Mouse (Mus musculus) heart, adult 18-20 months (tissue): ENCODE measurements at regions not wholly inside any gene's neighbourhood (a gene's known extent, or its start where the extent isn't known, plus 50 kb on each side); places are given as distances from the start of the nearest gene placed in this dataset.

Experiments
- DNase-seq, 2 experiments: peaks; one replicate each; pipeline ENCODE4 v3.0.0; 2021 to 2022; ENCODE audit warnings: mixed read lengths in 1 of 2

DNA sequence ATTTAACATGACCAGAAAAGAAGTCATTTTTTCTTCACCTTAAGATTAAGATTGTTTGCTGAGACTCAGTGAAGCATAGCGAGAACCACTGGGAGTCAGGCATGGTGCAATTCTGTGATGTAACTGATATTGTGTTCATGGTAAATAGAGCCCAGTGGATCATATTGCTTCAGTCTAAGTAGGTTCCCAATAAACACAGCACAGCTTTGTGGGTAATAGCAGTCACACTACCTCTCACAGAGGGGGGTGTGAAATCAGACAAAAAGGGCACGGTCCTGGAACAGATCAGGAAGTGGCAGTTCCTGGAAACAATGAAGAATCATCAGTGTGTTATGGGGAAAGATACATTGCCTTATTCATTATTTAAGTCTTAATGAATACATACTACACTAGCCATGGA is 84.1 kb upstream of the Nampt start:
- DNase-seq: no peak

DNA sequence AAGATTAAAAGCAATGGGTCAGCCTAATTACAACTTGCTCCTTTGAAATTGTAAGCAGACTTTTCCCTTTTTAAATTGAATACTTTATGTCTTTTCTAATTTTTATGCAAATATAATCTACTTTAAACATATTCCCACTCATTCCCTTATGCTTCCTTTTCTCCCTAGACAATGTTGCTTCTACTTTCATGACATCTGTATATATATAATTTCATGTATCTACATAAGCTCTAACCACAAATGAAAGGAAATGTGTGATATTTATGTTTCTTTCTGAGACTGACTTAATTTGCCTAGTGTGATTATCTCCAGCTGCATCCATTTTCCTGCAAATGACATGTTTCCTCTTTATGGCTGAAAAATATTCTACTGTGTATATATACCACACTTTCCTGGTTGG is 77.9 kb upstream of the Nampt start:
- DNase-seq: no peak

GRCm38 (mm10) chr12:32757441-32758119 is 61.8 kb upstream of the Nampt start:
- DNase-seq: peak; percentile 16 to 27

DNA sequence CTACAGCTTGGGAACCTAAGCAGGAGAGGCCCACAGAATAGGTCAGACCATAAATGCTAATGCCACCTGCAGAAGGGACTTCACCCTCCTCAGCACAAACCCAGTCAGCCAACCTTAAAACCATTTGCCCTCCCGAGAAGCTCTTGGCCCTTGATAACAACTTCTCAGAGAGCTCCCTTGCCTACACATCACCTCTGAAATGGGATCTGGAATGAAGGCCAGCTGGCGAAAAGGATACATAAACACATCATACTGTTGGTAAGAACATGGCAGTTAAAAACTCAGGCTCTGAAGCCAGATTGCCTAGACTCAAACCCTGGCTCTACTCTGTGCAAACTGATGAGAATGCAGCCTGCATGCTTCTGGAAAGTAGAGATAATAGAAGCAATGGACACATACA is 61.2 kb upstream of the Nampt start:
- no peak for DNase-seq

DNA sequence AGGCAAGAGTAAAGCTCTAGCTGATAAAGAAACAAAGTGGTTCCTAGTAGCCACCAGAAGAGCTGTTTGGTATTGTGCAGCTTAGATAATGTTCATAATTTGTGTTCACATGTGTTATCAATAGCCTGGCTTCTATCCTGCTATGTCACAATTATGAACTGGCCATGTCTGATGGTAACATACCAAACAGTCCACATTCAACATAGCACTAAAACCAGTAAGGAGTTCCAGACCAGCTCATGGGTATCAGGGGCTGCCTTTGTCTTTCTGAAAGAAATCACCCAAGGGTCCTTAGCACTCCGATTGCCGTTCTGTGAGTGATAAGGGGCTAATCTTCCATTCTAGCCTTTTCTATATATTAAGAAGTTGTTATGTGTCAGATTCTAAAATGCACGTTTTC is 58.7 kb upstream of the Nampt start:
- DNase-seq: no peak

DNA sequence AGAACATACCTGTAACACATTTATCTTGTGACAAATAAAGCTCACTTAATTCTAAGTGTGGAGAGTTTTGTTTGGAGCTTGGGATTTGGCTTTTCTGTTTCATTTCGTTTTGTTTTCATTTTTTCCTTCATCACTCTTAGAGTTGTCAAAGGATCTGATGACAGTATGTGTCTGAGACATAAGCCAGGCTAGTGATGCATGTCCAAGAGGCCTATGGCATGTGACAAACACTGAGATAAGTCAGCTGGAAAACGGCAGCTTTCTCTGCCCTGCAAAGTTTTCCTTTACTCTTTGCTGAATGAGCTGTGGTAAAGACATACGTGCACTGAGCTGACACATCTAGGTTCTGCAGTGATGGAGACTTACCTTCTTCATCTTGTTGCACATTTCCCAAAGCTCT is 58.3 kb upstream of the Nampt start:
- peak; percentile 67 to 69 for DNase-seq

DNA sequence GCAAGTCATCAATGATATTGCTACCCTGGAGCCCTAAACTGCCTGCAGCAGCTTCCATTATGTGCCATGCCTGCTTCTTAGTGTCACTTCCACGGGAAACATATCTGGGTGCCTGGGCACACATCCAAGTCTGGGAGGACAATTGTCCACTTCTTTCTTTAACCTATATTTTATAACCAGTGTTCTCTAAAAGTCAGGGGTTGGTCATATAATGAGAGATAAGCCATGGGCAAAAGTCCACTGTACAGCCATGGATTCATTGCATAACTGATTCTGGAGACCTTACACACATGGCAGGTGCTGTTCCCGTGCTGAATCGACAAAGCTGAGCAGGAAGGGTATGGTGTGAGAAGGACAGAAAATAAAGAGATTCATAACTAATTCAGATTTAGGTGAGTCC is 55.1 kb upstream of the Nampt start:
- no peak for DNase-seq

GRCm38 (mm10) chr12:32764747-32765146 is 54.6 kb upstream of the Nampt start:
- DNase-seq: no peak

DNA sequence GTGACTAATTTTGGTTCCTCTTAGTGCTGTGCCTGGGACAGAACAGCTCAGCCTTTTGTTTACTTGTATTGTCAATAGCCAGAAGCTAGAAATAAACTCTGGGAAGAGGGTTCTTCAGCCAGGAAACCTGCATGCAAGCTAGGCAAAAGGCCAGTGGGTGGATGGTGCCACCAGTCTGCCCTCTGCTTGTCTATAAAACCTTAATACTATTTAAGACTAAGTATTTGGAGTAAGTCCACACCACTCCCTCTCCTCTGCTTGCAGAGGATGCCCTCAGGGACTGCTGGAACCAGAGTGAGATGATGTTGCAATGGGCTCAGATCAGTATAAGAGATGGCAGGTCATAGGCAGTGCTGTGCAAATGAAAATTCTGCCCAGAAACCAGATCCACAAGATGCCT is 53.5 kb upstream of the Nampt start:
- peak; percentile 76 to 87 for DNase-seq

DNA sequence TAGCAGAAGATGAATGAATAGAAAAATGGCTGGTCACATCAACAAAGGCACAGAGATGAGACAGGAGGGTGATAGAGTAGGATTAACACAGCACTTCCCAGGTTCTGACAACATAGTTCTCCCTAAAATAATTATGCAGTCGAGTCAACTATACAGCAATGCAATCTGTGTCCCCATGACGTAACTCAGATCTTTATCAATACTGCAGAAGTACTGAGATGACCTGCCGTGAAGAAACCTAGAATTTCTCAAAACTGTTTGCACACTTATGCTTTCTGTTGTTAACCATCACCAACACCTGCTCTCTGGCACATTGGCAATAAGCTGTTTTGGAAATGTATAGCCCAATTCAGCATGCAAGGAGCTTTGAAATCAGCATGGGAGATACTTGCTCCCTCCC is 52.8 kb upstream of the Nampt start:
- DNase-seq: no peak

GRCm38 (mm10) chr12:32767206-32768081 is 51.9 kb upstream of the Nampt start:
- DNase-seq: peak in 1 of 2 experiments; percentile 13

DNA sequence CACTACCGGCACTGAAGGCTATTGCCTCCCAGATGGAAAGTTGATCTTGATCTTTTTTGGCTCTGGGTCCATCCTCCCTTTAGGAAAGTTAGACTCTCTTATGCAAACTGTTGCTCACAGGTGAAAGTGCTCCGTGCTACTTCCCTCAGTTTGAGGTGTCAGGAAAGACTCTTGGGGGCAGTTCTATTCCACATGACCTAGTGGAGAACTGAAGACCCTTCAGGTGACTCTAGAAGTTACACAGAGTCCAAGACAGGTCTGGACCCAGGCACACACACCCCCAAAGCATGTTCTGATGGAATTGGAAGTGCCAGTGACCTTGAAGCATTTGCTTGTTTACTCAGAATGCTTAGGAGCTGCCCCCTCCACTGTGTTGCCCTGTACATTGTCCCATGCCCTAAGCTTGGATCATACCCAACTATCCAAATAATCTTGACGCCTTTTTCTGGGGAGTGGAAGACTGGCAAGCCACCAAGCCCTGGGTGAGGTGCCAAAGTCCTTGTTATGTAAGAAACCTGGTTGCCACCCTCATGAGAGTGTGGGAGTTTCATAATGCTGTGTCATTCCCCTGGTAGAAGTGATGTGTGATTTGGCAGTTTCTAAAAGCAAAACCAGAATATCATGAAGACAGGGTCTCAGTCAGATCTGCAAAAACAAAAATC is 51.1 kb upstream of the Nampt start:
- DNase-seq: peak; percentile 77 to 86

- peak in 1 of 2 experiments; percentile 38 for DNase-seq
Measured at GRCm38 (mm10) chr12:32768744-32769535, 50.4 kb upstream of the Nampt start.
